Mouse (Mus musculus): ENCODE data around the gene Ube2o.

DNA sequence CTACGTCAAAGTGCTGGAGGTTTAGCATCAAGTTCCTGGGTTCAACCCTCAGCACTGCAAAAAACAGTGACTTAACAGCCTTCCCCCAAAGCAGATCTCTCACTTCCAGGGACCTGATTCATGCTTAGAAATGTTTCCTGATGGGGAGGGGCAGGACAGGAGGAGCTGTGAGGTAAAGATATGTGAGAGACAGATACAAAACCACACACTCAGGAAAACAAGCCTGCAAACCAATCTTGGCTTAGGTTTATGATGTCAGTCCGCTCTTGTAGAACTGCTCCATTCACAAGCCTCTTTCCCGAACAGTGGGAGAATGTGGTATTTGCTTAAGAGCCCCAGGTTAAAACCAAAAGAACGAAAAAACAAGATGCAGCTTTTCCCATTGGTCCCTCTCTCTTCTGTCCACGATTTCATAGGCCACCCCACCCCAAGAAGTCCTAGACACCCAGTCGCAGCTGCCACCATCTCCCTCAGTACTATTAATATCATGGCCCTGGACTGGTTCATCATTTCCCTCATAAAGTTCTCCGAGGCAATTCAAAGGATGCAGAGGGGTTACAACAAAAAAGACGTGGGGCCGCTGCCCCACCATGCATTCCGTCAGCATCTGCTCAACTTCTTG lies 1.1 kb downstream of the Ube2o start:
- no peak for TF ChIP-seq CTCF (IDR thresholded peaks at IDR 0.05; ENCODE audit: extremely low read depth, insufficient read length, insufficient replicate concordance, low read depth, low read length)
- no peak for TF ChIP-seq POLR2A (IDR thresholded peaks at IDR 0.05; ENCODE audit: low read depth, low read length)

All from small intestine, adult 2 months (tissue).